27 mouse cellular contexts compared by ENCODE assay signal in genomic region chr5:64618126-64618525, GRCm38 (mm10).
A peak's percentile ranks its signal among the peaks of the same experiment; 100 is the strongest.
DNase-seq lines count a peak whose midpoint lies in the region; ATAC-seq lines count a peak whose summit lies in the region.
"Had no signal": no experiment of that assay in that cellular context is flagged by ENCODE, and none has a peak within 500 bp of the region (broad histone marks: within the 10 kb centered on the region; RNA-seq: fewer than 3 reads in every experiment).

No protein-coding gene starts in this region.

- 48% methylated on average over 5 of the region's 5 CpGs for WGBS in kidney, embryonic 16.5 days

- no peak overlapping the region for H3K4me2 ChIP-seq in kidney, embryonic 16.5 days (replicated peaks; ENCODE audit: low read depth, low read length)
- H3K4me2 ChIP-seq: embryonic facial prominence, embryonic 13.5 days; forebrain, embryonic 12.5 days; forebrain, embryonic 15.5 days; heart, embryonic 13.5 days; hindbrain, embryonic 12.5 days; hindbrain, embryonic 15.5 days had no signal

- H3K4me3 ChIP-seq in kidney, embryonic 16.5 days (ENCODE audit: low read length) = no peak overlapping the region
- H3K4me3 ChIP-seq: embryonic facial prominence, embryonic 10.5 days; embryonic facial prominence, embryonic 13.5 days; erythroblast, embryonic 14.5 days; forebrain, embryonic 12.5 days; forebrain, embryonic 15.5 days; heart, embryonic 10.5 days; heart, embryonic 13.5 days; hindbrain, embryonic 12.5 days; hindbrain, embryonic 15.5 days had no signal

- no peaks in the 10 kb centered on the region for H3K27me3 ChIP-seq in kidney, embryonic 16.5 days (ENCODE audit: insufficient read depth, low read length)
- H3K27me3 ChIP-seq: CH12.LX; embryonic facial prominence, embryonic 13.5 days; forebrain, embryonic 12.5 days; forebrain, embryonic 15.5 days; heart, embryonic 13.5 days; hindbrain, embryonic 12.5 days; hindbrain, embryonic 15.5 days; Patski had no signal

- peak; percentile 26 for DNase-seq in adrenal gland, adult 2 months
- DNase-seq in adrenal gland, postnatal 14 days = no peak
- peak; percentile 42 for DNase-seq in heart, adult 8-10 months (ENCODE audit: low spot score)
- DNase-seq in heart, postnatal 25 days (ENCODE audit: low spot score) = no peak
- DNase-seq in kidney, adult 8-10 months = no peak
- DNase-seq: adrenal gland, postnatal 25 days; B cell, adult 2 months; cerebellum, adult 11-12 months; cerebellum, adult 8-10 months; cerebellum, postnatal 36 days; embryo, embryonic 11 days; gastrocnemius, postnatal 25 days; kidney, adult 9 months had no signal

- H3K9ac ChIP-seq in kidney, embryonic 16.5 days (replicated peaks; ENCODE audit: low read length) = no peak overlapping the region
- H3K9ac ChIP-seq: embryonic facial prominence, embryonic 13.5 days; forebrain, embryonic 12.5 days; forebrain, embryonic 15.5 days; heart, embryonic 13.5 days; hindbrain, embryonic 12.5 days; hindbrain, embryonic 15.5 days had no signal

- H3K9me3 ChIP-seq in kidney, embryonic 16.5 days (ENCODE audit: low read length) = no peaks in the 10 kb centered on the region
- H3K9me3 ChIP-seq: embryonic facial prominence, embryonic 10.5 days; embryonic facial prominence, embryonic 13.5 days; forebrain, embryonic 12.5 days; forebrain, embryonic 15.5 days; G1E; heart, embryonic 10.5 days; heart, embryonic 13.5 days; hindbrain, embryonic 12.5 days; hindbrain, embryonic 15.5 days had no signal

- no peak for ATAC-seq in kidney, embryonic 16.5 days (ENCODE audit: low FRiP score, low TSS enrichment)
- ATAC-seq: forebrain, embryonic 15.5 days; intestine, postnatal 0 days; Patski had no signal

- intact Hi-C loops in heart, postnatal 25 days (cut with DNase I) = no loop called here

- H3K27ac ChIP-seq in kidney, embryonic 16.5 days (ENCODE audit: low read length) = peak overlapping the region; percentile 41; the same call in 1 of the 2 replicates
- H3K27ac ChIP-seq: embryonic facial prominence, embryonic 10.5 days; embryonic facial prominence, embryonic 13.5 days; forebrain, embryonic 12.5 days; forebrain, embryonic 15.5 days; heart, embryonic 10.5 days; heart, embryonic 13.5 days; hindbrain, embryonic 12.5 days; hindbrain, embryonic 15.5 days had no signal

- H3K36me3 ChIP-seq in kidney, embryonic 16.5 days (ENCODE audit: insufficient read depth, low read length) = no peaks in the 10 kb centered on the region
- H3K36me3 ChIP-seq: embryonic facial prominence, embryonic 10.5 days; embryonic facial prominence, embryonic 13.5 days; forebrain, embryonic 12.5 days; forebrain, embryonic 15.5 days; G1E; heart, embryonic 10.5 days; heart, embryonic 13.5 days; hindbrain, embryonic 12.5 days; hindbrain, embryonic 15.5 days had no signal

- peaks cover 14% of the 10 kb centered on the region for H3K4me1 ChIP-seq in kidney, embryonic 16.5 days (ENCODE audit: insufficient read depth, low read length)
- H3K4me1 ChIP-seq: embryonic facial prominence, embryonic 13.5 days; forebrain, embryonic 15.5 days; heart, embryonic 13.5 days; hindbrain, embryonic 12.5 days; hindbrain, embryonic 15.5 days had no signal

Comparison
In these comparisons a context has a peak if more than half of its experiments do, and no peak if none do; other contexts are left out.
1. DNase-seq: peak in adrenal gland, adult 2 months (single experiment) and heart, adult 8-10 months (single experiment); none in adrenal gland, postnatal 14 days (single experiment), heart, postnatal 25 days (single experiment) and kidney, adult 8-10 months (0 of 2).